Mouse (Mus musculus) neural tube, embryonic 15.5 days (tissue): ENCODE data around the gene Ctnnd2. TPM values are rescaled to one million over a fixed set of nuclear protein-coding genes. Genes with fewer than 3 reads are reported as not detected.
A peak's percentile ranks its signal among the peaks of the same experiment; 100 is the strongest.

Source experiments
- ATAC-seq: fragments of 200-750 bp; cut with Nextera tagmentation; 2 replicates; pipeline ENCODE4 v1.8.0; 2017; ENCODE audit warnings: mild to moderate bottlenecking, moderate TSS enrichment, moderate library complexity; ENCODE audit not compliant: low FRiP score
- H3K27ac ChIP-seq: fragments of 300-500 bp; sonication (generic); replicated peaks from 2 replicates; pipeline ENCODE4 v1.5.1; 2015; ENCODE audit warnings: mild to moderate bottlenecking, inconsistent platforms
- H3K27me3 ChIP-seq: fragments of 300-500 bp; sonication (generic); replicated peaks from 2 replicates; pipeline ENCODE4 v1.6.1; 2015; ENCODE audit warnings: inconsistent platforms
- H3K36me3 ChIP-seq: fragments of 300-500 bp; sonication (generic); 2 replicates; pipeline ENCODE4 v1.6.1; 2015; ENCODE audit warnings: inconsistent platforms
- H3K4me1 ChIP-seq: fragments of 300-500 bp; sonication (generic); 2 replicates; pipeline ENCODE4 v1.6.1; 2015; ENCODE audit warnings: inconsistent platforms
- H3K4me2 ChIP-seq: fragments of 300-500 bp; sonication (generic); 2 replicates; pipeline ENCODE4 v1.6.1; 2015; ENCODE audit warnings: inconsistent platforms, mild to moderate bottlenecking, moderate library complexity
- H3K4me3 ChIP-seq: fragments of 300-500 bp; sonication (generic); replicated peaks from 2 replicates; pipeline ENCODE4 v1.5.1; 2015; ENCODE audit warnings: mild to moderate bottlenecking, inconsistent platforms
- H3K9ac ChIP-seq: fragments of 300-500 bp; sonication (generic); replicated peaks from 2 replicates; pipeline ENCODE4 v1.6.1; 2015; ENCODE audit warnings: mild to moderate bottlenecking, inconsistent platforms
- H3K9me3 ChIP-seq: fragments of 300-500 bp; sonication (generic); replicated peaks from 2 replicates; pipeline ENCODE4 v1.6.1; 2016; ENCODE audit warnings: inconsistent platforms
- WGBS: fragments of 180-500 bp; shearing (Covaris S2); methylation state at CpG from one replicate; pipeline ENCODE4 v1.1.7; 2015; ENCODE audit warnings: mixed read lengths; 5-methylcytosine and 5-hydroxymethylcytosine counted together
- polyA plus RNA-seq: library from polyadenylated mRNA; unstranded; fragments of >200 nt; fragmentation: Nextera tagmentation; extraction: Ambion mirVana; gene quantifications from 2 replicates; pipeline ENCODE4 v1.2.1, GENCODE M21; 2015

Gene Ctnnd2
- polyA plus RNA-seq, 1 experiment from 2014 or later = 67.4 TPM

- no peak overlapping the region for H3K4me3 ChIP-seq
- H3K9ac ChIP-seq = no peak overlapping the region
- 73% methylated on average over 16 of the region's 16 CpGs for WGBS
- no peak overlapping the region for H3K4me2 ChIP-seq
- no peak for ATAC-seq
- H3K36me3 ChIP-seq = 0 out of 2 replicates have a peak, but pooled peaks cover 3% of the 10 kb centered on the region
- H3K27me3 ChIP-seq = no peaks in the 10 kb centered on the region
- no peak overlapping the region for H3K27ac ChIP-seq
- H3K9me3 ChIP-seq = no peaks in the 10 kb centered on the region
- peaks cover 3% of the 10 kb centered on the region; the same call in 1 of the 2 replicates for H3K4me1 ChIP-seq
These were observed 802.8 kb downstream of the Ctnnd2 start for GRCm38 (mm10) chr15:30974991-30975775.

GRCm38 (mm10) chr15:30977166-30977740, 804.9 kb downstream of the Ctnnd2 start:
- peaks cover 3% of the 10 kb centered on the region; the same call in 1 of the 2 replicates for H3K4me1 ChIP-seq
- 67% methylated on average over 11 of the region's 11 CpGs for WGBS
- ATAC-seq = peak; percentile 64; the same call in 1 of the 2 replicates
- 0 out of 2 replicates have a peak overlapping the region, but pooled peaks have one; percentile 37 for H3K27ac ChIP-seq
- no peaks in the 10 kb centered on the region for H3K27me3 ChIP-seq
- H3K4me3 ChIP-seq = no peak overlapping the region
- H3K9ac ChIP-seq = no peak overlapping the region
- no peaks in the 10 kb centered on the region for H3K9me3 ChIP-seq
- no peak overlapping the region for H3K4me2 ChIP-seq
- H3K36me3 ChIP-seq = 0 out of 2 replicates have a peak, but pooled peaks cover 3% of the 10 kb centered on the region

GRCm38 (mm10) chr15:30986890-30987289, 814.5 kb downstream of the Ctnnd2 start:
- Histone ChIP-seq H3K9ac (no peak overlapping the region), H3K27me3 (no peaks in the 10 kb centered on the region), H3K4me1 (no peaks in the 10 kb centered on the region), H3K4me2 (no peak overlapping the region), H3K4me3 (no peak overlapping the region), H3K9me3 (no peaks in the 10 kb centered on the region), H3K27ac (no peak overlapping the region), H3K36me3 (no peaks in the 10 kb centered on the region)
- 97% methylated on average over 2 of the region's 2 CpGs for WGBS
- ATAC-seq = no peak

DNA sequence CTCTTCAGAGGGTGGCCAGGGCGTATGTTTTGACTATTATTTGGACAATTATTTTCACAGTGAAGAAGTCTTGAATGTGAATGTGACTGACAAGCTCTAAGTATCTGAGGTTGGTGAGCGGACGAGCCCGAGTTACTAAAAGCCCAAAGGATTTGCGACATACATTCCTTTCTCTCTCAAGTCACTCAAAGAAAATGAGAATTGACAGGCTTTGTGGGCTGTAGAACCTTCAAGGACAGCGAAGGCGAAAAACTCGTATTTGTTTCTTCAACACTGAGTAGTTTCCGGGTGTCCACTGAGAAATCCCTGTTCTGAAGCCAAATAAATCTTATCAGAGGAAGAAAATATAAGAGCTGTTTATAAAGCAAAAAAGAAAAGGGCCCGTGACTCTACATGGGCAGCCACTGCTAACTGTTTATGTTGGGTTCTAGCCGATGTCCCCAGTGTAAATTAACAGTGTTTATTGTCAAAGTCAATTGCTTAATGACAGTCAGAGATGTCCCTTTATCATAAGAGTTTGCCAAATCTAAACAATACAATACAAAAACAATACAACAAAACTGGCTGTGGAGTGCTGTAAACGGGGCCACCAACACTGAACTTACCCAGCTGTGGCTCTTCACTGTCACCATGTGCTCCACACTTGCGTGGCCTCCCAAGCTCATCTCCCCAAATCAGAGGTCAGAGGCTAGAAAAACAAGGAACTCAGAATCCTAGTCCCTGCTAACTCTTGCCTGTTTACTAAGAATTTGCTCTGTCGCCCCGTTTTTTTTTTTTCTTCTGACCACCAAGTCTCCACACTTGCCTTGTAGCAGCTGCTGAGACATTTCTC, 818.2 kb downstream of the Ctnnd2 start:
- no peak overlapping the region for H3K9ac ChIP-seq
- no peak for ATAC-seq
- H3K9me3 ChIP-seq = no peaks in the 10 kb centered on the region
- no peak overlapping the region for H3K4me3 ChIP-seq
- H3K27me3 ChIP-seq = no peaks in the 10 kb centered on the region
- no peaks in the 10 kb centered on the region for H3K4me1 ChIP-seq
- no peak overlapping the region for H3K27ac ChIP-seq
- no peak overlapping the region for H3K4me2 ChIP-seq
- 74% methylated on average over 15 of the region's 15 CpGs for WGBS
- H3K36me3 ChIP-seq = no peaks in the 10 kb centered on the region

DNA sequence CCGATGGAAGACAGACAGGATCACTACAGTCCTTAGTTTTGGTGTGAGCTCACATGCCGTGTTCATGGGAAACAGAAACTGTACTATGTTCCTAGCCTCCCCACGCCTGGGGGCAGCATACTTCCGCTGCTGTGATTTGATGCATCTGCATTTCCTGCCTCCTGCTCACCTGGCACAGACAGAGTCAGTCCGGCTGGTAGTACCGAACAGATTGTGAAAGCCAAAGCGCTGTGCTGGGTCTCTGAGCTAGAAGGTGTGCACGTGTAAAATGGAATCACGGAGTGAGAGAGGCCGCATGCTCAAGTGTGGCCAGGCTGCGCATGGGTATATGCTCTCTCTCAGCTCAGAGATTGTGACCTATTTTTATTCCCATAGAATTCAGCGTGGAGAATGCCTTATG, 820.0 kb downstream of the Ctnnd2 start:
- H3K4me1 ChIP-seq = no peaks in the 10 kb centered on the region
- no peak for ATAC-seq
- no peaks in the 10 kb centered on the region for H3K36me3 ChIP-seq
- no peak overlapping the region for H3K9ac ChIP-seq
- no peak overlapping the region for H3K27ac ChIP-seq
- H3K9me3 ChIP-seq = no peaks in the 10 kb centered on the region
- 86% methylated on average over 12 of the region's 12 CpGs for WGBS
- H3K27me3 ChIP-seq = no peaks in the 10 kb centered on the region
- no peak overlapping the region for H3K4me2 ChIP-seq
- H3K4me3 ChIP-seq = no peak overlapping the region

DNA sequence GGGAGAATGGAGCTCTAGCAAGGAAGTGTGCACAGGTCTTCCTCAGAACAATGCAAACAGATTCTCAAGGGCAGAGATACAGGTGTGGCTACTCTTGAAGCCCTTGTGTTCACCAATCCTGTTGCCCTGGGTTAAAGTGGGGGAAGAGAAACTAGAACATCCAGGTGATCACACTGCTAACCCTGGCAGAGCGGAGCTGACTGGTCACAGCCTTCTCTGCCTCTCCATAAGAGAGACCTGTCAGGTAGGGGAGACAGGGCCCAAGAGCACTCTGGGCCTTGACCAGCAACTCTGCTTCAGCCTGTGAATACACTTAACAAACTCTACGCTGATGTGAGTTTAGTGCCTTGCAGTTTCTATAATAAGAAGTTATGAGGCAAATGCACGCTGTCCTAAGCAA, 820.5 kb downstream of the Ctnnd2 start:
- 85% methylated on average over 3 of the region's 3 CpGs for WGBS
- Histone ChIP-seq H3K4me1 (no peaks in the 10 kb centered on the region), H3K9ac (no peak overlapping the region), H3K4me3 (no peak overlapping the region), H3K27ac (no peak overlapping the region), H3K9me3 (no peaks in the 10 kb centered on the region), H3K4me2 (no peak overlapping the region), H3K27me3 (no peaks in the 10 kb centered on the region), H3K36me3 (no peaks in the 10 kb centered on the region)
- ATAC-seq = no peak

- no peak overlapping the region for H3K27ac ChIP-seq
- H3K27me3 ChIP-seq = no peaks in the 10 kb centered on the region
- no peak overlapping the region for H3K4me3 ChIP-seq
- WGBS = 89% methylated on average over 3 of the region's 3 CpGs
- no peak for ATAC-seq
- H3K36me3 ChIP-seq = no peaks in the 10 kb centered on the region
- H3K9ac ChIP-seq = no peak overlapping the region
- no peak overlapping the region for H3K4me2 ChIP-seq
- no peaks in the 10 kb centered on the region for H3K4me1 ChIP-seq
- H3K9me3 ChIP-seq = no peaks in the 10 kb centered on the region
These were observed 823.0 kb downstream of the Ctnnd2 start for GRCm38 (mm10) chr15:30995346-30995745.

DNA sequence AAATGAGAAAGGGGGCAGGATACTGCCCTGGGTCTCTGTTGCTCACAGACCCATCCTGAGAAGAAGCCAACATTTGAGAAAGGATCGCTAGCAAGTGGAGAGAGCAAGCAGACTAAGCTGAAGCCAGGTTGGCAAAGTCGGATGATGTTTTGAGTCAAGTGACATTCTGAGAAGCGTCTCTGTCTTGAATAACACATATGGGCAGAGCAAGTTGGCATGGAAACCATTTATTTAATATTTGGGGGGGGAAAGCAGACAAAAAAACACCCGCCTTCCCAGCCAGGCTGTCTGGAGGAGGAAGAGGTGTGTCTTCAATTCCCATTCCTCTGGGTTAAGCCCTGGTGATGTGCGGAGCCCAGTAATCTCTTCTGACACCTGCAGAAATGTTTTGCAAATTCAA, 832.1 kb downstream of the Ctnnd2 start:
- Histone ChIP-seq H3K9me3 (no peaks in the 10 kb centered on the region), H3K9ac (no peak overlapping the region), H3K27ac (no peak overlapping the region), H3K4me3 (no peak overlapping the region), H3K4me1 (peaks cover 11% of the 10 kb centered on the region; the same call in 1 of the 2 replicates), H3K36me3 (peaks cover 6% of the 10 kb centered on the region), H3K27me3 (no peaks in the 10 kb centered on the region), H3K4me2 (no peak overlapping the region)
- ATAC-seq = no peak
- WGBS = 92% methylated on average over 5 of the region's 5 CpGs

GRCm38 (mm10) chr15:31004976-31005375, 832.6 kb downstream of the Ctnnd2 start:
- Histone ChIP-seq H3K4me3 (no peak overlapping the region), H3K36me3 (peaks cover 7% of the 10 kb centered on the region), H3K4me2 (no peak overlapping the region), H3K27me3 (no peaks in the 10 kb centered on the region), H3K27ac (no peak overlapping the region), H3K9ac (no peak overlapping the region), H3K9me3 (no peaks in the 10 kb centered on the region), H3K4me1 (peaks cover 11% of the 10 kb centered on the region; the same call in 1 of the 2 replicates)
- no peak for ATAC-seq
- WGBS = 83% methylated on average over 8 of the region's 8 CpGs

GRCm38 (mm10) chr15:31006050-31006824, 833.8 kb downstream of the Ctnnd2 start:
- Histone ChIP-seq H3K4me2 (no peak overlapping the region), H3K27me3 (no peaks in the 10 kb centered on the region), H3K9me3 (no peaks in the 10 kb centered on the region), H3K36me3 (peaks cover 7% of the 10 kb centered on the region), H3K27ac (no peak overlapping the region), H3K9ac (no peak overlapping the region), H3K4me1 (peaks cover 11% of the 10 kb centered on the region; the same call in 1 of the 2 replicates), H3K4me3 (no peak overlapping the region)
- 66% methylated on average over 8 of the region's 8 CpGs for WGBS
- ATAC-seq = no peak; the same call in none of the 2 replicates

DNA sequence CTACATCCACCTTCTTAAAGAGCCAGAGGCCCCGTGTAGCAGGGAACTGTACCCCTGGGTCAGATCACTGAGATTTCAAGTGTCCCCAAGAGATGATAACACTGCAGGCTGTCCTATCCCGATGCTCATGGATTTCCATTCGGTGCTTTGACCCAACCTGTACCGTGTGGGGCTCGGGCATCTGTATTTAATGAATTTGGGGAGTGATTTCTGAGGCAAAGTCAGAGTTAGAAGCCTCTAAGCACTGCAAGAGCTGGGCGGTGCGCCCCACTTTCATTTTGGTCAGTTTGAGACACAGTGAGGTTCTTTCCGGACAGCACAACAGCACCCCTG, 834.4 kb downstream of the Ctnnd2 start:
- ATAC-seq = no peak
- Histone ChIP-seq H3K4me1 (peaks cover 11% of the 10 kb centered on the region; the same call in 1 of the 2 replicates), H3K27ac (no peak overlapping the region), H3K9me3 (no peaks in the 10 kb centered on the region), H3K27me3 (no peaks in the 10 kb centered on the region), H3K4me2 (no peak overlapping the region), H3K9ac (no peak overlapping the region), H3K4me3 (no peak overlapping the region), H3K36me3 (peaks cover 7% of the 10 kb centered on the region)
- 75% methylated on average over 8 of the region's 8 CpGs for WGBS
